Mouse (Mus musculus) forebrain, embryonic 14.5 days (tissue): ENCODE results near the gene Nicn1. TPM values are rescaled to one million over a fixed set of nuclear protein-coding genes. Genes with fewer than 3 reads are reported as not detected.
A peak's percentile ranks its signal among the peaks of the same experiment; 100 is the strongest.

Experiments
- ATAC-seq: fragments of 200-750 bp; cut with Nextera tagmentation; 2 replicates; pipeline ENCODE4 v1.8.0; 2017; ENCODE audit warnings: mild to moderate bottlenecking, moderate library complexity
- DNase-seq: peaks from one replicate; pipeline ENCODE4 v3.0.0-alpha.2; 2015; ENCODE audit warnings: low spot score
- H3K27ac ChIP-seq: fragments of 300-500 bp; sonication (generic); 2 replicates; pipeline ENCODE4 v1.5.1; 2014; ENCODE audit warnings: low read depth, mild to moderate bottlenecking, control low read depth, low read length, moderate library complexity
- H3K27me3 ChIP-seq: fragments of 300-500 bp; sonication (generic); replicated peaks from 2 replicates; pipeline ENCODE4 v1.6.1; 2014; ENCODE audit warnings: low read length, control low read depth, mixed read lengths; ENCODE audit not compliant: control insufficient read depth, insufficient read depth
- H3K36me3 ChIP-seq: fragments of 300-500 bp; sonication (generic); 2 replicates; pipeline ENCODE4 v1.6.1; 2014; ENCODE audit warnings: low read length, control low read depth; ENCODE audit not compliant: control insufficient read depth, insufficient read depth
- H3K4me1 ChIP-seq: fragments of 300-500 bp; sonication (generic); 2 replicates; pipeline ENCODE4 v1.6.1; 2014; ENCODE audit warnings: antibody characterized with exemption, low read length, control low read depth; ENCODE audit not compliant: control insufficient read depth, insufficient read depth
- H3K4me2 ChIP-seq: fragments of 300-500 bp; sonication (generic); 2 replicates; pipeline ENCODE4 v1.6.1; 2014; ENCODE audit warnings: mild to moderate bottlenecking, control low read depth, low read length
- H3K4me3 ChIP-seq: fragments of 300-500 bp; sonication (generic); 2 replicates; pipeline ENCODE4 v1.5.1; 2014; ENCODE audit warnings: low read depth, low read length, control low read depth
- H3K9ac ChIP-seq: fragments of 300-500 bp; sonication (generic); 2 replicates; pipeline ENCODE4 v1.6.1; 2014; ENCODE audit warnings: mild to moderate bottlenecking, low read length, control low read depth, moderate library complexity
- H3K9me3 ChIP-seq: fragments of 300-500 bp; sonication (generic); replicated peaks from 2 replicates; pipeline ENCODE4 v1.6.1; 2016; ENCODE audit warnings: low read length, control low read depth, mixed read lengths; ENCODE audit not compliant: control insufficient read depth
- WGBS: fragments of 180-500 bp; shearing (Covaris S2); extraction: QIAGEN DNeasy Blood & Tissue Kit; methylation state at CpG from one replicate; pipeline ENCODE4 v1.1.7; 2014; 5-methylcytosine and 5-hydroxymethylcytosine counted together
- polyA plus RNA-seq: library from polyadenylated mRNA; unstranded; fragments of >200 nt; fragmentation: Nextera tagmentation; extraction: Ambion mirVana; gene quantifications from 2 replicates; pipeline ENCODE4 v1.2.1, GENCODE M21; 2014

Gene Nicn1
- polyA plus RNA-seq, 1 experiment from 2014 or later, result 113 TPM

DNA sequence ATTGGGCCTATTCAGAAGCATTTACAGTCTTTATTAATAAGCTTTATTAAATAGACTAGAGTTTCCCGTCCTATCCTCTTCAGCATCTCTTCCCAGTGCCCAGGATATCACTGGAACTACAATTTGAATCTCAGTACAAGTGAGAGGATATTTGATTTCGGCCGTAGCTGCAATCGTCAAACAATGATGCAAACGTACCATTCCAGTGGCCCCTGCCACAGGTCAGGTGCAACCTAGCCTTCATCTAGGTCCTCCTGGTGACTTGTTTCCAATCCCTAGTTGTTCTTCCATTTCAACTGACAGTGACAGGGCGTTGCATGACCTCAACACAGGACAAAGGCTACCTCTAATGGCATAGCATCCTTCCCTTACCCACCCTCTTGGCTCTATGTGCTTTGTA is 544 bp downstream of the Nicn1 start:
- Histone ChIP-seq H3K4me3 (peak overlapping the region; percentile 35), H3K36me3 (peaks cover 22% of the 10 kb centered on the region), H3K9me3 (no peaks in the 10 kb centered on the region), H3K27ac (peak overlapping the region; percentile 61), H3K27me3 (no peaks in the 10 kb centered on the region), H3K4me1 (0 out of 2 replicates have a peak, but pooled peaks cover 5% of the 10 kb centered on the region), H3K9ac (peak overlapping the region; percentile 51), H3K4me2 (peak overlapping the region; percentile 60)
- DNase-seq (no peak), ATAC-seq (peak; percentile 16)
- 44% methylated on average over 6 of the region's 6 CpGs for WGBS

DNA sequence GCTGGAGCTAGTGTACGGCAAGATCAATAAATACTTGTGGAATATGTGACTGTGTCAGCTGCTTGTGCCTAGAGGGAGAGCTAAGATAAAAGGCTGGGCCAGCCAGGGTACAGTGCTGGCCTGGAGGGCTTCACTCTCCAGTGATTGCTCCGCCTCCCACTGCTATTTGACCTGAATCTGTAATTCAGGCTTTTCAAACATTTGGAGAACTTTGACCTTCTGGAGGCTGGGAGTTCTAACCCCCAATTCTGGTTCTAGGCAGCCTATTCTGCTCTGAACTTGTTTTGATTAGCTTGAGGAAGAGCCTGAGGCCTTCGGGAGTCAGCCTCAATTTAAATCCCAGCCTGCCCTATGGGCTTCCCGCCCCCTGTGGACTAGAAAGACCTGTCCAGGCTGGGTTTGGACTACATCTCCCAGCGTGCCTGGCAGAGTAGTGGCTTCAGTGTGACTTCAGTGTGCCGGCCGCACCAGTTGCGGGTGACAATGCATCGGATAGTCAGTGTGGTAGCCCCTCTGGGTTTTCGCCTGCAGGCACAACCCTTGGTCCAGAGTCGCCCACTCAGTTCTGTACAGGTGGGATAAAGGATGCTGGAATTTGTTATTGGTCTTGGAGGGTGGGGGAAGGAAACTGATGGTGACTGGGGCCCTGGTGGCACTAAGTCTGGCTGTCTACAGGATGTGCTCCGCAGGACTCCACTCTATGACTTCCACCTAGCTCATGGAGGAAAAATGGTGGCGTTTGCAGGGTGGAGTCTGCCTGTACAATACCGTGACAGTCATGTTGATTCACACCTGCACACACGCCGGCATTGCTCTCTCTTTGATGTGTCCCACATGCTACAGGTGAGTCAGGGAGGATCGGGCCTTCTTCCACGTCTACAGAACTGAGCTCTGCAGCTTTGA is 6.5 kb downstream of the Nicn1 start, which contains the start of gene Amt:
Gene Amt (plus strand): TSS at position 401 of the 903 bp plus-strand sequence.
- peak; percentile 70 for ATAC-seq
- H3K4me1 ChIP-seq, result no peaks in the 10 kb centered on the region

DNA sequence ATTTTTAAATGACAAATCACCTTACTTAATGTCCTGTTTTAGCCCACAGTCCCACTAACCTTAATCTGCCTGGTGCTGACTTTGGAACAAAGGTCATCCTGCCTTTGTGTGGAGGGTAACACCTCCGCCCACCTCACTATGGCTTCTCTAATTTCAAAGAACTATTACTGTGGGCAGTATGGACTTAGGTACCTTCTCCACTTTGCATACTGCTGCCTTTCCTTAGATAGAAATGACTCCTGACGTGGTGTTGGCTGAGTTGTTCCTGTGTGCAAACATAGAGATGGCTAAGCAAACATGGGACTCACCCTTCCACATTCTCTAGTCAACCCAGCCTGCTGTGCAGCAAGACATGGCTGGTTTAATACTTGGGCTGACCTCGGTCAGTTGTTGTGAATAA is 11.6 kb downstream of the Nicn1 start:
- H3K4me2 ChIP-seq, result no peak overlapping the region
- H3K27me3 ChIP-seq, result no peaks in the 10 kb centered on the region
- ATAC-seq (no peak), DNase-seq (no peak)
- no peak overlapping the region for H3K4me3 ChIP-seq
- peaks cover 37% of the 10 kb centered on the region for H3K36me3 ChIP-seq
- peaks cover 6% of the 10 kb centered on the region; the same call in 1 of the 2 replicates for H3K4me1 ChIP-seq
- no peak overlapping the region for H3K27ac ChIP-seq
- no peak overlapping the region for H3K9ac ChIP-seq
- 89% methylated on average over 3 of the region's 3 CpGs for WGBS
- H3K9me3 ChIP-seq, result no peaks in the 10 kb centered on the region

More for the DNA sequence above, 6.5 kb downstream of the Nicn1 start, which contains the start of gene Amt:
- peak within 1 kb of the TSS; percentile 39 for H3K4me2 ChIP-seq
- peaks cover 43% of the 10 kb centered on the region for H3K36me3 ChIP-seq
- peak; percentile 40 for DNase-seq
- 20% methylated on average over 18 of the region's 18 CpGs for WGBS
- peak within 1 kb of the TSS; percentile 40; the same call in 1 of the 2 replicates for H3K27ac ChIP-seq
- no peaks in the 10 kb centered on the region for H3K9me3 ChIP-seq
- H3K9ac ChIP-seq, result peak within 1 kb of the TSS; percentile 49; the same call in 1 of the 2 replicates
- H3K4me3 ChIP-seq, result peak within 1 kb of the TSS; percentile 13; the same call in 1 of the 2 replicates
- H3K27me3 ChIP-seq, result no peaks in the 10 kb centered on the region

DNA sequence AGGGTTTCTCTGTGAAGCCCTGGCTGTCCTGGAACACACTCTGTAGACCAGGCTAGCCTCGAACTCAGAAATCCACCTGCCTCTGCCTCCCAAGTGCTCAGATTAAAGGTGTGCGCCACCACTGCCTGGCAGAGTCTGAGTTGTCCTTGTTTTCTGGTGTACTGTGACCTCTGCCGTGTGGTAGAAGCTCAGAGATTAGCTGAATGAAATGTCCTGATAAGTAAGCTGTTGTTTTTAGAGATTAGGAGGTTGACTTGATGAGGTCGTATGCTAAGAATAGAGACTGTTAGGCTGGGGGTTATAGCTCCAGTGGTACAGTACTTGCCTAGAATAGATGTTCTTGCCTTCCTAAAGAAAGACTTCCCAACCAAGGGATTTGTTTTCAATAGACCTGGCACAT is 14.5 kb downstream of the Nicn1 start:
- Histone ChIP-seq H3K4me2 (peak overlapping the region; percentile 86), H3K4me3 (peak overlapping the region; percentile 96), H3K27me3 (no peaks in the 10 kb centered on the region), H3K36me3 (peaks cover 32% of the 10 kb centered on the region), H3K27ac (no peak overlapping the region), H3K9me3 (no peaks in the 10 kb centered on the region), H3K4me1 (peaks cover 20% of the 10 kb centered on the region), H3K9ac (peak overlapping the region; percentile 88; the same call in 1 of the 2 replicates)
- DNase-seq (no peak), ATAC-seq (no peak)
- WGBS, result 85% methylated on average over 4 of the region's 4 CpGs

DNA sequence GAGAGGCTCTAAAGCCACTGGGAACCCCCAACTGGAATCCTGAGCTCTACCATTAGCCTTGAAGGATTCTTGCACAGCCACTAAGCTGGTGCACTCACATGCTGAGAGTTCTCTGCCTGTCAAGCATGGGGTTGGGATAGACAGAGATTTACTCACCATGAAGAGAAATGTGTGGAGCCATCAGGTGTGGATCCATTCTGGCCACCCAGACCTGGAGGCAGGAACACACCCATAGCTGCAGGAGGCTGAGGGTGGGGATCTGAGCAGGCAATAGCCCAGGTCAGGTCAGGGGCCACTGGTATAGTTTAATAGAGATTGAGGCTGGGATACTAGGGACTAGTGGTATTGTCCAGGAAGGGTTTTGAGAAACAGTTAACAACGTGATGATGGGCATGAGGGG is 14.9 kb downstream of the Nicn1 start:
- H3K9me3 ChIP-seq, result no peaks in the 10 kb centered on the region
- no peak for DNase-seq
- peak overlapping the region; percentile 96 for H3K4me3 ChIP-seq
- no peak; the same call in 1 of the 2 replicates for ATAC-seq
- peak overlapping the region; percentile 86 for H3K4me2 ChIP-seq
- H3K27me3 ChIP-seq, result no peaks in the 10 kb centered on the region
- H3K36me3 ChIP-seq, result peaks cover 31% of the 10 kb centered on the region
- H3K27ac ChIP-seq, result peak overlapping the region; percentile 98; the same call in 1 of the 2 replicates
- 13% methylated on average over 1 of the region's 1 CpGs for WGBS
- H3K9ac ChIP-seq, result peak overlapping the region; percentile 88
- peaks cover 20% of the 10 kb centered on the region for H3K4me1 ChIP-seq

DNA sequence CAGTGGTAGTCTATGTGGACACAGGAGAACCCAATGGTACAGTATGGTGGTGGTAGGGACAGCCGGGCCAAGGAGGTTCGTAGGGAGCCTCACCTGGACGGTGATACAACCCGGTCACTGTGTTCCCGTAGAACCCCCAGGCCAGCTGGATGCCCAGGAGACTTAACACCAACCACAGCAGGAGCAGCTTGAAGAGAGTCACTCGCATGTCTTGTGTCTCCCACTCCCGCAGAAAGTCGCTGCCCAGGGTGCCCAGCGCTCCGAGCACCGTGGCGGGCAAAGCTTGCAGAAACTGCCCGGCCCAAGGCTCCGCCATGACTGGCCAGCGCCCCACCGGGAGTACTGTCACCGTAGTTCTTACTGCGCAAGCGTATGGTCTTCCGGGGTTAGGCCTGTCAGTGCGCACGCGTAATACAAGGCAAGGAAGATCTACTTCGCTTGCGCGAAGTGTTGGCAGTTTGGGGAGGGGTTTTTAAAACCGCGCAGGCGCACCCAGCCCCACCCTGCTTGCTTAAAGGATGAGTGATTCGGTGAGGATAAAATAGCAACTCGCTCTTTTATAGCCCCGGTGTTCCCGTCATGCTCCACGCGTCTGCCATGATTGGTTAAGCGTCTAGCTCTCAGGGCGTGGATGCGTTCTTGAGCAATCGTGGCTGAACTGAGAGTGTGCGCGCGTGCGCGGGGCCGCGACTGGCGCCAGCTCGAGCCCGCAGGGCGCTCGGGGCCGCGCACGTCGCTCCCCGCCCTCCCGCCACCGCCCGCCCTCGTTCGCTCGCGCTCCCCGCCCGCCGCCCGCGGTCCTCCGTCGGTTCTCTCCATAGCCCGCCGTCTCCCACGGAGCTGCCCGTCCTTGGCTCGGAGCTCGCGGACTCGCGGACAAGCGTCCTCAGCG is 15.6 kb downstream of the Nicn1 start, which contains the start of the genes Rhoa and Tcta:
Gene Rhoa (plus strand): TSS at position 501 of the 892 bp plus-strand sequence.
Gene Tcta (minus strand): TSS at position 532 of the 892 bp plus-strand sequence.
- Histone ChIP-seq H3K36me3 (peaks cover 24% of the 10 kb centered on the region), H3K4me2 (peak within 1 kb of the TSS; percentile 86), H3K27me3 (no peaks in the 10 kb centered on the region), H3K9me3 (no peaks in the 10 kb centered on the region), H3K4me1 (peaks cover 20% of the 10 kb centered on the region), H3K4me3 (peak within 1 kb of the TSS; percentile 96), H3K9ac (peak within 1 kb of the TSS; percentile 90), H3K27ac (peak within 1 kb of the TSS; percentile 98)
- DNase-seq (peak; percentile 100), ATAC-seq (peak; percentile 98)
- WGBS, result under 1% methylated on average over 68 of the region's 81 CpGs

DNA sequence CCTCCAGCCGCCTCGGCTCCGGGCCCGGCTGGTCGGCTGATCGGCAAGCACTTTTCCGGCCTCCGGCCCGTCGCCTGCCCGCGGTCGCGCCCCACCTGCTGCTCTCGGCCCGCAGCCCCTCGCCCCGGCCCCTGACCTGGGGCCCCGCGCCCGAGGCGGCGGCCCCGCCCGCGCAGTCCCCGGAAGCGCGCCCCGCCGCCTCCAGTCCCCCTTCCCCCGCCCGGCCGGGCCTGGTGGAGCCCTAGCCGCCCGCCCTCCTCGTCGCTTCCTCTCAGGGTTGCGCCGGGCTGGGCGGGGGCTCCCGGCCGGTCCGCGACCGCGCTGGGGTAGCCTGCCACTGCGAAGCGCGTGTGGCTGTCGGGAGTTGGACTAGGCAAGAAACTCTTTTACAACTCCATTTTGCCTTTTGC is 16.3 kb downstream of the Nicn1 start:
- H3K27ac ChIP-seq, result peak overlapping the region; percentile 98
- DNase-seq (peak; percentile 76), ATAC-seq (peak; percentile 73)
- under 1% methylated on average over 35 of the region's 51 CpGs for WGBS
- no peaks in the 10 kb centered on the region for H3K9me3 ChIP-seq
- peaks cover 19% of the 10 kb centered on the region for H3K36me3 ChIP-seq
- H3K4me2 ChIP-seq, result peak overlapping the region; percentile 65
- H3K4me3 ChIP-seq, result peak overlapping the region; percentile 96
- no peaks in the 10 kb centered on the region for H3K27me3 ChIP-seq
- H3K9ac ChIP-seq, result peak overlapping the region; percentile 90
- H3K4me1 ChIP-seq, result peaks cover 20% of the 10 kb centered on the region

DNA sequence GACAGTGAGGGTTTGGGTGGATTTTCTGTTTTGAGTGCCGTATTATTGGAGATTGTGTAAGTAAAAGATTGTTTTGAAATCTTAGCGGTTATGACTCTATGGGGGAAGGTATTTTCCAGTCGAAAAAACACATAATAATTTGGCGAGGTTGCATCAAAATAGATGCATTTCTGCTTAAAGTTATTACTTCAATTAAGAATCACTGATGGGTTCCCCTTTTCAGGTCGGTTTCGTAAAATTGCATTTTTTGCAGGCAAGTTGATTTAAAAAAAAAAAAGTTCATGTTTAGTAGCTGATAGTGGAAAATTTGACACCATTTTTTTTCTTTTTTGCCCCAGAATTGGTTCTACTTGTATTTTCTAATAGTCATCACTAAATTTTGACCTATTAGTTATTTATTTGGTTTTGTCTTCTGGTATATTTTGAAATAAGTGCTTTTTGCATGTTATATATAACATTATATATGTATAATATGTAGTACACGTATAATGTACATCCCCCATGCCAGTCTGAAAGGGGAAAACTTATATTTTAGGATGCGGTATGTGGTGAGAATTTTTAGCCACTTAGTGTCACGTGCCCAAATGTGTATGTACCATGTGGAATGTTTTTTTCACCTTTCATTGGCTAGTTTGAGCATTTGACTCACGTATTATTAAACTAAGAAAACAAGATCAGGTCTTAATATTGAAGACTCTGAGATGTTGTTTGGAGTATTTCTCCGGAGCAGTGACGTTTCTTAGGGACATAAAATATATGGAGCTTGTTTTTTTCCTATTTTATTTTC is 17.0 kb downstream of the Nicn1 start:
- WGBS, result 22% methylated on average over 12 of the region's 12 CpGs
- H3K27me3 ChIP-seq, result no peaks in the 10 kb centered on the region
- peak overlapping the region; percentile 98 for H3K27ac ChIP-seq
- H3K4me2 ChIP-seq, result peak overlapping the region; percentile 65
- H3K4me1 ChIP-seq, result peaks cover 20% of the 10 kb centered on the region
- ATAC-seq, result no peak
- peaks cover 15% of the 10 kb centered on the region for H3K36me3 ChIP-seq
- no peak for DNase-seq
- H3K9ac ChIP-seq, result peak overlapping the region; percentile 90
- no peaks in the 10 kb centered on the region for H3K9me3 ChIP-seq
- H3K4me3 ChIP-seq, result peak overlapping the region; percentile 96
